Mouse (Mus musculus): ENCODE data around the gene Creld2. TPM values are rescaled to one million over a fixed set of nuclear protein-coding genes. Genes with fewer than 3 reads are reported as not detected.
A peak's percentile ranks its signal among the peaks of the same experiment; 100 is the strongest.

The Creld2 gene
- polyA plus RNA-seq, 1 experiment from 2014 or later = 59.5 TPM

DNA sequence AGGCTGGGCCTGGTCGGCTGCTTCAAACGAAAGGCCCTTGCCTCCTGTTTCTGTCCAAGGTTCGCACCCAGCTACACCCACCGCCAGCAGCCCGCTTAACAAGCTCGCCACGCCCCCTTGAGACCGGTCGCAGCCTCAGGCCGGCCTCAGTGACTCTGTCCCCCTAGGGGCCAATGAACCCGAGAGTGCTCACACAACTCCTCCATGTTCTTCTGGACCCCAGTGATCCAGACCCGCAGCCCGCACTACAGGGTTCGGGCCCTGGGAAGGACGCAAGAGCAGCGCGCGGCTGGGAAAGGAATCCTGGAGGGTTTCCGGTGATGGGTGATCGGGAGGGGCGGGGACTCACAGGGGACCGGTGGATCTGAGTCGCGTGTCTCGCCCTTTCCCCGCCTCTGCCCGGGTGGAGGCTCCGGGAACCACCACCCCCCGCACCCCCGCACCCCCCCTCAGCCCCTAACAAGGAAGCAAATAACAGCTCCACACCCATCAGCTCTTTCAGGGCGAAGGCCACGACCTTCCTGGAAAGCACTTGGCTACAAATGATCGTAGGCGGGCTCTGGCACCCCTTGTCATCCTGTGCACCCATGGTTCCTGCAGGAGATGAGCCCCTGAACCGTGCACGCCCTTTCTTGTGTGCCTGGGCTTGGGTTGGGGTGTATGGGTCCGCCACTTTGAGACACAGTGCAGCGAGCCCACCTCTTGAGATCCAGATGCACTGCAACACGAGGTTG lies 17.9 kb downstream of the Creld2 start:
- H3K4me3 ChIP-seq (replicated peaks; ENCODE audit: low read length) = peak overlapping the region; percentile 45
- H3K4me1 ChIP-seq (replicated peaks; ENCODE audit: control insufficient read depth, insufficient read depth, low read length) = peaks cover 19% of the 10 kb centered on the region
- ATAC-seq (ENCODE audit: low FRiP score) = peak; percentile 42; the same call in 1 of the 2 replicates
- under 1% methylated on average over 39 of the region's 39 CpGs for WGBS
- H3K9ac ChIP-seq = peak overlapping the region; percentile 72
- no peaks in the 10 kb centered on the region for H3K9me3 ChIP-seq (ENCODE audit: control insufficient read depth, low read length)
- peak overlapping the region; percentile 45; the same call in 1 of the 2 replicates for H3K27ac ChIP-seq
- peak overlapping the region; percentile 72 for H3K4me2 ChIP-seq (replicated peaks)
- no peaks in the 10 kb centered on the region for H3K27me3 ChIP-seq (ENCODE audit: control insufficient read depth, insufficient read depth, low read length)
- no peaks in the 10 kb centered on the region for H3K36me3 ChIP-seq (replicated peaks; ENCODE audit: control insufficient read depth, insufficient read depth)
- DNase-seq (ENCODE audit: low spot score) = peak; percentile 60

DNA sequence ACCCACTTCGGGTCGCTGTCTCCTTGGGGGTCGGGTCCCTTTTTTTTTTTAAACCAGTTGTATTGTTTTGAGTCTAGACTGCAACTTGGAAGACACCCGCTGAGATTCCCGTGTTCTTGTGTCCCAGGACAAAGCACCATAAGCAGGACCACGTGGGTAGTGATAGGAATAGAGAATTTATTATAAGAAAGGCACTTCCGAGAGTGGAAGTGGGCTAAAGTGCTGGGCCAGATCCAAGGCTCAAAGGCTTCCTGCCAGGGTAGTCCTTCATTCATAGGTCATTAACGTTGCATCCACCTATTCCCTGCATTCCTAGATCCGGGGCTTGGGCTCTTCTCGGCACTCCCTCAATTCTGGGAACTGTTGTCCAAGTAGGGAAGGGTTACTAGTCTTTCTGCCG lies 18.5 kb downstream of the Creld2 start:
- ATAC-seq (ENCODE audit: low FRiP score) (no peak), DNase-seq (ENCODE audit: low spot score) (peak; percentile 48)
- peak overlapping the region; percentile 72 for H3K9ac ChIP-seq
- H3K4me2 ChIP-seq (replicated peaks) = peak overlapping the region; percentile 72
- H3K27me3 ChIP-seq (ENCODE audit: control insufficient read depth, insufficient read depth, low read length) = no peaks in the 10 kb centered on the region
- whole genome bisulfite sequencing = 2% methylated on average over 11 of the region's 11 CpGs
- H3K4me3 ChIP-seq (replicated peaks; ENCODE audit: low read length) = peak overlapping the region; percentile 45
- no peaks in the 10 kb centered on the region for H3K36me3 ChIP-seq (replicated peaks; ENCODE audit: control insufficient read depth, insufficient read depth)
- H3K27ac ChIP-seq = peak overlapping the region; percentile 45; the same call in 1 of the 2 replicates
- no peaks in the 10 kb centered on the region for H3K9me3 ChIP-seq (ENCODE audit: control insufficient read depth, low read length)
- H3K4me1 ChIP-seq (replicated peaks; ENCODE audit: control insufficient read depth, insufficient read depth, low read length) = peaks cover 19% of the 10 kb centered on the region

- H3K4me2 ChIP-seq (replicated peaks) = no peak overlapping the region
- 0 out of 2 replicates have a peak overlapping the region, but pooled peaks have one; percentile 2 for H3K27ac ChIP-seq
- H3K36me3 ChIP-seq (replicated peaks; ENCODE audit: control insufficient read depth, insufficient read depth) = no peaks in the 10 kb centered on the region
- ATAC-seq (ENCODE audit: low FRiP score) = peak; percentile 72
- H3K27me3 ChIP-seq (ENCODE audit: control insufficient read depth, insufficient read depth, low read length) = no peaks in the 10 kb centered on the region
- H3K4me1 ChIP-seq (replicated peaks; ENCODE audit: control insufficient read depth, insufficient read depth, low read length) = peaks cover 19% of the 10 kb centered on the region
- no peaks in the 10 kb centered on the region for H3K9me3 ChIP-seq (ENCODE audit: control insufficient read depth, low read length)
- H3K9ac ChIP-seq = 0 out of 2 replicates have a peak overlapping the region, but pooled peaks have one; percentile 2
- DNase-seq (ENCODE audit: low spot score) = peak; percentile 48
- WGBS = 32% methylated on average over 9 of the region's 9 CpGs
- H3K4me3 ChIP-seq (replicated peaks; ENCODE audit: low read length) = no peak overlapping the region
Measured at GRCm38 (mm10) chr15:88839271-88839670, 19.8 kb downstream of the Creld2 start.

DNA sequence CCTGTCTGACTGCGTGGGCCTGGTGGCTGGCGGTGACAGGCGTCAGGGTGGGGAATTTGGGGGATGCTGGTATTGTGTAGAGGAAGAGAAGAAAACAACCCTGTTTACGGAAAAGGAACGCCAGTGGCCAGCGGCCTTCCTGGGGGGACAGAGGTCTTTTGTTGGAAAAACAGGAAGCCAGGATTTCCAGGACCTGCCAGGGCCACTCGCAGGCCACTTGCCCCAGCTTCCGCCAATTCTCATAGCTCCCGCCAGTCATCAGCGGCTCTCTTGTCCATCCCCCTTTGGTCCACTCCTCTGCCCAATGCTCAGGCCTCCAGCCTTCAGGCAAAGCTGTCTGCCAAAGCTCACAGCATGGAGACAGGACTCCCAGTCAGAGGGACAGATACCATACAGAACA lies 20.7 kb downstream of the Creld2 start:
- no peak overlapping the region for H3K4me3 ChIP-seq (replicated peaks; ENCODE audit: low read length)
- ATAC-seq (ENCODE audit: low FRiP score) (no peak), DNase-seq (ENCODE audit: low spot score) (no peak)
- H3K27me3 ChIP-seq (ENCODE audit: control insufficient read depth, insufficient read depth, low read length) = no peaks in the 10 kb centered on the region
- no peaks in the 10 kb centered on the region for H3K9me3 ChIP-seq (ENCODE audit: control insufficient read depth, low read length)
- H3K9ac ChIP-seq = no peak overlapping the region
- WGBS = 53% methylated on average over 10 of the region's 10 CpGs
- H3K4me1 ChIP-seq (replicated peaks; ENCODE audit: control insufficient read depth, insufficient read depth, low read length) = peaks cover 19% of the 10 kb centered on the region
- H3K27ac ChIP-seq = peak overlapping the region; percentile 2; the same call in 1 of the 2 replicates
- H3K36me3 ChIP-seq (replicated peaks; ENCODE audit: control insufficient read depth, insufficient read depth) = no peaks in the 10 kb centered on the region
- no peak overlapping the region for H3K4me2 ChIP-seq (replicated peaks)

GRCm38 (mm10) chr15:88841160-88841559 lies 21.7 kb downstream of the Creld2 start:
- no peak overlapping the region for H3K27ac ChIP-seq
- no peak overlapping the region for H3K4me3 ChIP-seq (replicated peaks; ENCODE audit: low read length)
- no peaks in the 10 kb centered on the region for H3K36me3 ChIP-seq (replicated peaks; ENCODE audit: control insufficient read depth, insufficient read depth)
- H3K27me3 ChIP-seq (ENCODE audit: control insufficient read depth, insufficient read depth, low read length) = no peaks in the 10 kb centered on the region
- H3K9me3 ChIP-seq (ENCODE audit: control insufficient read depth, low read length) = no peaks in the 10 kb centered on the region
- WGBS = 87% methylated on average over 2 of the region's 2 CpGs
- ATAC-seq (ENCODE audit: low FRiP score) = no peak
- no peak for DNase-seq (ENCODE audit: low spot score)
- no peak overlapping the region for H3K9ac ChIP-seq
- peaks cover 19% of the 10 kb centered on the region for H3K4me1 ChIP-seq (replicated peaks; ENCODE audit: control insufficient read depth, insufficient read depth, low read length)
- H3K4me2 ChIP-seq (replicated peaks) = no peak overlapping the region

GRCm38 (mm10) chr15:88841580-88842299 lies 22.3 kb downstream of the Creld2 start:
- no peak overlapping the region for H3K27ac ChIP-seq
- no peaks in the 10 kb centered on the region for H3K9me3 ChIP-seq (ENCODE audit: control insufficient read depth, low read length)
- H3K27me3 ChIP-seq (ENCODE audit: control insufficient read depth, insufficient read depth, low read length) = no peaks in the 10 kb centered on the region
- no peaks in the 10 kb centered on the region for H3K36me3 ChIP-seq (replicated peaks; ENCODE audit: control insufficient read depth, insufficient read depth)
- DNase-seq (ENCODE audit: low spot score) (no peak), ATAC-seq (ENCODE audit: low FRiP score) (peak; percentile 7; the same call in 1 of the 2 replicates)
- H3K4me2 ChIP-seq (replicated peaks) = no peak overlapping the region
- H3K9ac ChIP-seq = no peak overlapping the region
- 81% methylated on average over 3 of the region's 3 CpGs for WGBS
- peaks cover 19% of the 10 kb centered on the region for H3K4me1 ChIP-seq (replicated peaks; ENCODE audit: control insufficient read depth, insufficient read depth, low read length)
- no peak overlapping the region for H3K4me3 ChIP-seq (replicated peaks; ENCODE audit: low read length)

DNA sequence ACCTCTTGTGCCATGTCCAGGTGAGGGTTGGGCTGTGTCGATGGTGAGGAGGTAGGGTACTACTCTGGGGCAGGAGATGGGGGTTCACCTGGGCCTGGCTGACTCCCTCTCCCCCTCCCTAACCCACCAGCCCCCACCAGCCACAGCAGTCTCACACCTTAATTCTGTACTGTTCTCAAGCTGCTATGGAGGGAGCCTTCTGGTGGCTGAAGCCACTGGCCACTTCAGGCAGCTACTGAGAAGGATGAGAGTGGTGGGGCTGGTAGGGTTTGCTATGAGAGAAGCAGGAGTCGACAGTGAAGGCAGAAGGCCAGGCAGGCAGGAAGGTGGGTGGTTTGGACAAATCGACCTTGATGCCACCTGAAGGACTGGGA lies 22.8 kb downstream of the Creld2 start:
- Histone ChIP-seq H3K9ac (no peak overlapping the region), H3K4me2 (replicated peaks) (no peak overlapping the region)
- no peak for ATAC-seq (ENCODE audit: low FRiP score)

DNA sequence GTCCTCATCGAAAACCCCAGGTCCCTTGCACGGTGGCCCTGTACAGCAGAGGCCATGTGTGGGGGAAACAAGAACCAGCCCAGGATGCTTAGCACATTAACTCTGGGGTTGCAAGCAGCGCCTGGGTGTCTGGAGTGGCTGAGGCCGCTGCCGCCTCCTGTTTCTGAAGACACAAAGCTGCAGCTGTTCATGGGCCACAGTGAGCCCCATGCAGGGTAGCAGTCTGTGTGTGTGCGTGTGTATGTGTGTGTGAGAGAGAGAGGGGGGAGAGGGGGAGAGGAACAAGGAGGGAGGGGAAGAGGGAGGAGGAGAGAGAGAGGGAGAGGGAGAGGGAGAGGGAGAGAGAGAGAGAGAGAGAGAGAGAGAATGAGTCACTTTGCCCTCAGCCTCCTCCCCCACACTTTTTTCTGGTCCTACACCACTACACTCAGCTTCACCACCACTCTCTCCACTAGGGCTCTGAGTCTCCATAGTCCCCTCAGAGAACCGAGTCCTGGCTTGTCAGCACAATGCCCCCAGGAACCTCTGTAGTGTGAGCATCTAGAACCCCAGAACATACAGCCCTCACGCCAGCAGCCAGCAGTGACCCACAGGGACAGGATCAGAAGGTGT lies 24.1 kb downstream of the Creld2 start:
- H3K36me3 ChIP-seq (replicated peaks; ENCODE audit: control insufficient read depth, insufficient read depth) = no peaks in the 10 kb centered on the region
- DNase-seq (ENCODE audit: low spot score) = no peak
- H3K4me3 ChIP-seq (replicated peaks; ENCODE audit: low read length) = no peak overlapping the region
- no peak overlapping the region for H3K27ac ChIP-seq
- no peaks in the 10 kb centered on the region for H3K9me3 ChIP-seq (ENCODE audit: control insufficient read depth, low read length)
- H3K9ac ChIP-seq = no peak overlapping the region
- no peaks in the 10 kb centered on the region for H3K27me3 ChIP-seq (ENCODE audit: control insufficient read depth, insufficient read depth, low read length)
- ATAC-seq (ENCODE audit: low FRiP score) = peak; percentile 19; the same call in 1 of the 2 replicates
- H3K4me1 ChIP-seq (replicated peaks; ENCODE audit: control insufficient read depth, insufficient read depth, low read length) = peaks cover 9% of the 10 kb centered on the region; the same call in 1 of the 2 replicates
- no peak overlapping the region for H3K4me2 ChIP-seq (replicated peaks)
- WGBS = 46% methylated on average over 8 of the region's 8 CpGs

More for the DNA sequence above, 22.8 kb downstream of the Creld2 start:
- H3K4me1 ChIP-seq (replicated peaks; ENCODE audit: control insufficient read depth, insufficient read depth, low read length) = peaks cover 18% of the 10 kb centered on the region
- DNase-seq (ENCODE audit: low spot score) = no peak
- H3K27me3 ChIP-seq (ENCODE audit: control insufficient read depth, insufficient read depth, low read length) = no peaks in the 10 kb centered on the region
- H3K4me3 ChIP-seq (replicated peaks; ENCODE audit: low read length) = no peak overlapping the region
- WGBS = 84% methylated on average over 3 of the region's 3 CpGs
- H3K9me3 ChIP-seq (ENCODE audit: control insufficient read depth, low read length) = no peaks in the 10 kb centered on the region
- no peaks in the 10 kb centered on the region for H3K36me3 ChIP-seq (replicated peaks; ENCODE audit: control insufficient read depth, insufficient read depth)
- no peak overlapping the region for H3K27ac ChIP-seq

GRCm38 (mm10) chr15:88844966-88845365 lies 25.5 kb downstream of the Creld2 start:
- 92% methylated on average over 7 of the region's 7 CpGs for WGBS
- H3K9me3 ChIP-seq (ENCODE audit: control insufficient read depth, low read length) = no peaks in the 10 kb centered on the region
- H3K27me3 ChIP-seq (ENCODE audit: control insufficient read depth, insufficient read depth, low read length) = no peaks in the 10 kb centered on the region
- H3K4me2 ChIP-seq (replicated peaks) = no peak overlapping the region
- no peaks in the 10 kb centered on the region for H3K36me3 ChIP-seq (replicated peaks; ENCODE audit: control insufficient read depth, insufficient read depth)
- DNase-seq (ENCODE audit: low spot score) = no peak
- 0 out of 2 replicates have a peak, but pooled peaks cover under 1% of the 10 kb centered on the region for H3K4me1 ChIP-seq (replicated peaks; ENCODE audit: control insufficient read depth, insufficient read depth, low read length)
- H3K9ac ChIP-seq = no peak overlapping the region
- no peak overlapping the region for H3K27ac ChIP-seq
- H3K4me3 ChIP-seq (replicated peaks; ENCODE audit: low read length) = no peak overlapping the region
- ATAC-seq (ENCODE audit: low FRiP score) = no peak
